Mouse (Mus musculus): ENCODE data around the gene Pigm.

The Pigm gene

DNA sequence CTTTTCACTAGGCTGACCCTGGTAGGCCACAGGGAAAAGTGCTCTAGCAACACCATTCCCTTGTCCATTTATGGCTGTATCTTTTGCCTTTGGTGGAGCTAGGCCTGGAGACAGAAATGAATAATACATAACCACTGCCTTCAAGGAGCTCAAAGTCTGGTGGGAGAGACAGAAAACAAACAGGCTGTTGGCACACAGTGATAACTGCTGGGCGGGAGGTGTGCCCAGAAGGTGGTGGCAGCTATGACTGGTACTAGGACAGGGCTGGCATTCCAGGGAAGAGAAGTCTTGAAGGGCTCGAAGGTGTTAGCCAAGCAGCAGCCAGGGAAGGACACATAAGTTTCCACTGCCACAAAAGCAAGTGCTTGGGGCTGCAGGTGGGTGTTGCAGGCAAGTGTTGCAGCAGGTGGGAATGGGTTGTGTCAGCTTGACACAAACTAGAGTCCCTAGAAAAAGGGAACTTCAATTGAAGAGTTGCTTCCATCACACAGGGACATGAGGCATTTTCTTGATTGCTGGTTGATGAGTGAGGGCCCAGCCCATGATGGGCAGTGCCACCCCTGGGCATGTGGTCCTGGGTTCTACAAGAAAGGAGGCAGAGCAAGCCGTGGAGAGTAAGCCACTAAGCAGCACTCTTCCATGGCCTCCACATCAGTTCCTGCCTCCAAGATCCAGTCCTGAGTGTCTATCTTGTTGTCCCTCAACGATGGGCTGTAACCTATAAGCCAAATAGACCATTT lies 37.3 kb downstream of the Pigm start:
- no peak for DNase-seq (ENCODE audit: low spot score in 2 of 2)

DNA sequence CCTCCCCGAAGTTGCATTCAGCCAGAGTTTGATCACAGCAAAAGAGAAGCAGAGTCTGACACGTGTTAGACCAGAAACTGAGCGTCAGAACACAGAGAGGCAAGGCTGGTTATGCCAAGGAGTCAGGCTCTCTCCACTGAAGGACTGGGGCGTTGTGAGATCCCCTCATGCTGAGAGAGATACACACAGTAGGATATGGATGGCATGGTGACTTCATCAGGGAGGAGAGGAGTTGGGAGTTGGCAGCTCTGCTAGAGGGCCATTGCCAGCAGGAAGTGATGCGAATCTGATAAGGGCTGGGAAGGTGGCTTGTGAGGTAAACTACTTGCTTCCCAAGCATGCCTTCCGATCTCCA lies 37.9 kb downstream of the Pigm start:
- no peak for DNase-seq (ENCODE audit: low spot score in 2 of 2)

DNA sequence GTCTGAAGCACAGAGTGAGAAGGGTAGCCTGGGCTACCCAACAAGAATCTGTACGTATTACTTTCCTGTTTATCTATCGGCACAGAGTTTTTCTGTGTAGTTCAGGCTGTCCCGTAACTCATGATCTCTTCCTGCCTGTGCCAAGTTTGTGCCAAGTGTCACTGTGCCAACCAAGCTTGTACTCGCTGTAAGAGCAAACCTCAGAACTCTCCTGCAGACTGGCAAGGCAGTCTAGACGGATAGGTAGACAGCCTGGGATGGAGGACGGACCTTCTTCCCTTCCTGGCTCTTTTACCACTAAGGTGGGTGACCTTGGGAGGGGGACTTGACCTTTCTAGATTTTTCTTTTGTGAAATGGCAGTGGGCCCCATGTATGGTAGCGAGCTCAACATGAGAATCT lies 38.7 kb downstream of the Pigm start:
- no peak for DNase-seq (ENCODE audit: low spot score in 2 of 2)

DNA sequence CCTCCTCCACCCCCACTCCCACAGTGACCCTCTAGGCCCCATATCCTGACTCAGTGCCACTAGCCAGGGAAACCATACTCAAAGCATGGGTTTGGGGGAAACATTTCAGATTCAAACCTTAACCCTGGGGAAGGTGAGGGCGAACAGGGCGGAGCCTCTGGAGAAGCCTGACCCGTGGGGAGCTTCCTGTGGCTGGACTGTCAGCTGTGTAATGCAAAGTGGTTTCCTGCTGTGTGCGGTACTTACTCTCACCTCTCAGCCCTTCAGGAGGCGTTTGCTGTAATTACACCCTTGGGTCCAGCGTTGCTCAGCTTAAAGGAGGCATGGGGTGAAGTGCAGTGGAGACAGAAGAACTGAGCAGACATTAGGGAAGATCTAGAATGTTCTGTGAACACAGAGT lies 41.8 kb downstream of the Pigm start:
- DNase-seq (ENCODE audit: low spot score in 2 of 2), result no peak

DNA sequence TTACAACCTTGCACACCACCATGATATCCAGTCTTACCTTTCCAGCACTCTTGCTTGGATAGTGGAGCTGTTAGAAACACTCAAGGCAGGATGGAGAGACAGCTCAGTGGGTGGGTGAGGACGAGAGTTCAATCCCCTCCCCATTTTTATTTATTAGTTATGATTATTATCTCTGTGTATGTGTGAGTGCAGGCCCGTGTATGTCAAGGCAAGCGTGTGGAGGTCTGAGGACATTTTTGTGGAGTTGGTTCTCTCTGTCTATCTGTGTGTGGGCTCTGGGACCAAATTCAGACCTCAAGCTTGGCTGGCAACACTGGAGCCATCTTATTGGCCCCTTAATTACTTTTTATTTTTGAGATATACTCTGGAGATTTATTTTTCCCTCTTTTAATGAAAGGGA lies 42.3 kb downstream of the Pigm start:
- no peak for DNase-seq (ENCODE audit: low spot score in 2 of 2)

- DNase-seq (ENCODE audit: low spot score in 2 of 2), result no peak
Measured at GRCm38 (mm10) chr1:172420181-172420580, 43.8 kb downstream of the Pigm start.

GRCm38 (mm10) chr1:172423393-172423792 lies 47.0 kb downstream of the Pigm start:
- no peak for DNase-seq (ENCODE audit: low spot score in 2 of 2)

DNA sequence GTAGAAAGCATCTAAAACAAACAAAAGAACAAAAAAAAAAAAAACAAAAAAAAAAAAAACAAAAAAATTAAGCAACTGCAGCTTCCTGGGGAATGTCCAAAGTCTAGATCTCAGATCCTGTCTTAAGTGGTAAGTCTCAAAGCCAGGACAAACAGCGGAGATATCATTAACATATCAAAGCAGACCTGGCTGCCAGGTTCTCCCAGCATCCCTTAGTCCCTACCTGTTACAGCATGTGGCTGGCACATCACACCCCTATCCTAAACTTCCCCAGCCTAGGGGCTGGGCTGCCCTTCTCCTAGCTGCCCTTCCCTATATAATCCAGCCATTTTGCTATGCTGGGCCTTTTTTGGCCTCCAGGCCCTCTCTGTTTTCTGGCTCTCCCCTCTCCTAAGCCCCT lies 50.1 kb downstream of the Pigm start:
- DNase-seq (ENCODE audit: low spot score in 2 of 2), result no peak

- DNase-seq (ENCODE audit: low spot score in 2 of 2), result no peak
Measured at GRCm38 (mm10) chr1:172427841-172428240, 51.5 kb downstream of the Pigm start.

- DNase-seq (ENCODE audit: low spot score in 2 of 2), result no peak
Measured at GRCm38 (mm10) chr1:172428614-172429013, 52.3 kb downstream of the Pigm start.

- no peak for DNase-seq (ENCODE audit: low spot score in 2 of 2)
Measured at GRCm38 (mm10) chr1:172430731-172431220, 54.4 kb downstream of the Pigm start.

GRCm38 (mm10) chr1:172431836-172432586 lies 55.7 kb downstream of the Pigm start:
- no peak for DNase-seq (ENCODE audit: low spot score in 2 of 2)

DNA sequence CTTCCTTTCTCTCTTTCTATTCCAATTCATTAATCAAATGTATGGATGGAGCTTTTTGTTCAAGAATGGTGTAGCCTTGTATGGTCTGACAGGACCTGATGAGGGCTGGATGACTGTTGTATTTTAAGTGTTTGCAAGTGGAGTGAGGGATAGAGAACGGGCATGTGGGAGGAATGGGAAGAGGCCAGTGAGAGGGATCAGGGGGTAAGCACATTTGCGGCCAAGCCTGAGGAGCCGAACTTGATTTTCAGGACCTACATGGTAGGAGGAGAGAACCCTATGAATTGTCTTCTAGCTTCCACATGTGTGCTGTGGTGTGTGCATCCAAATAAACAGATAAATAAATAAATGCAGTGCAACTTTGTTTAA lies 56.2 kb downstream of the Pigm start:
- no peak for DNase-seq (ENCODE audit: low spot score in 2 of 2)

GRCm38 (mm10) chr1:172433012-172433850 lies 56.9 kb downstream of the Pigm start:
- DNase-seq (ENCODE audit: low spot score in 2 of 2), result no peak

Data from frontal cortex, postnatal 14 days (tissue).